Mouse (Mus musculus): Measurements from ENCODE around the gene Nos1ap.

DNA sequence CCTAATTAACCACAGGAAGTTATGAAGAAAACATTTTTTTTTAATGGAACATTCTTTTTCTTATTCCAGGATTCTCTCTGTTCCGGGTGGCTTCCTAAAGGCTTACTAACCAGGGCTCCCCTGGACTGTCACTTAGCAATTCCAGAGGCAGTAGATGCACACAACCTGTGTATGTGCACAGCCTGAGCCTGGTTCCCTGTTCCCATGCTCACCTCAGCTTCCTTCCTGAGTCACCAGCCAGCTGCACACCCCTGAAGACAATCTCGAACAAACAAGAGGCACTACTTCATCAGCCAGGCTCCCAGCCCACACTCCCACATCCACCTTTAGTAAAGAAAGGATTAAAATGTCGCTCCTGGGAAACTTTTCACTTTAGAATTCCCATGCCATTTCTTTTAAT is 144.2 kb downstream of the Nos1ap start:
- TF ChIP-seq CTCF (IDR thresholded peaks at IDR 0.05; ENCODE audit: borderline replicate concordance, insufficient read depth, low read length) = no peak
- TF ChIP-seq POLR2A (IDR thresholded peaks at IDR 0.05; ENCODE audit: low read depth, low read length) = no peak

Data from embryonic fibroblast, embryonic 13.5 days (primary cell).